Mouse (Mus musculus): ENCODE measurements around the gene Snx14.

Gene Snx14

GRCm38 (mm10) chr9:88362055-88362850, 76.5 kb downstream of the Snx14 start:
- Histone ChIP-seq H3K9me3 (ENCODE audit: low read length) (no peaks in the 10 kb centered on the region), H3K4me3 (replicated peaks; ENCODE audit: low read length) (no peak overlapping the region), H3K27me3 (ENCODE audit: insufficient read depth, low read length) (peaks cover 48% of the 10 kb centered on the region), H3K36me3 (ENCODE audit: insufficient read depth, low read length) (no peaks in the 10 kb centered on the region), H3K4me1 (replicated peaks; ENCODE audit: low read depth, low read length) (peaks cover 24% of the 10 kb centered on the region)
- TF ChIP-seq CTCF (conservative IDR thresholded peaks at IDR 0.05; ENCODE audit: low read length) (0 out of 2 replicates have a peak, but pooled peaks have one; percentile 1), POU5F1 (IDR thresholded peaks at IDR 0.05; ENCODE audit: borderline replicate concordance, low read length) (no peak), NANOG (IDR thresholded peaks at IDR 0.05; ENCODE audit: borderline replicate concordance, low read length) (peak; percentile 92)

- Histone ChIP-seq H3K4me1 (replicated peaks; ENCODE audit: low read depth, low read length) (peaks cover 24% of the 10 kb centered on the region), H3K36me3 (ENCODE audit: insufficient read depth, low read length) (no peaks in the 10 kb centered on the region), H3K27me3 (ENCODE audit: insufficient read depth, low read length) (peaks cover 52% of the 10 kb centered on the region), H3K4me3 (replicated peaks; ENCODE audit: low read length) (no peak overlapping the region), H3K9me3 (ENCODE audit: low read length) (no peaks in the 10 kb centered on the region)
- TF ChIP-seq NANOG (IDR thresholded peaks at IDR 0.05; ENCODE audit: borderline replicate concordance, low read length) = no peak
- no peak for TF ChIP-seq POU5F1 (IDR thresholded peaks at IDR 0.05; ENCODE audit: borderline replicate concordance, low read length)
- TF ChIP-seq CTCF (conservative IDR thresholded peaks at IDR 0.05; ENCODE audit: low read length) = no peak
Measured at GRCm38 (mm10) chr9:88361211-88361909, 77.4 kb downstream of the Snx14 start.

- H3K36me3 ChIP-seq (ENCODE audit: insufficient read depth, low read length) = no peaks in the 10 kb centered on the region
Measured at GRCm38 (mm10) chr9:88359140-88359539, 79.6 kb downstream of the Snx14 start.

GRCm38 (mm10) chr9:88357173-88357572, 81.6 kb downstream of the Snx14 start:
- no peak overlapping the region for H3K4me3 ChIP-seq (replicated peaks; ENCODE audit: low read length)
- H3K27me3 ChIP-seq (ENCODE audit: insufficient read depth, low read length) = peaks cover 38% of the 10 kb centered on the region
- no peaks in the 10 kb centered on the region for H3K9me3 ChIP-seq (ENCODE audit: low read length)
- no peak for TF ChIP-seq POU5F1 (IDR thresholded peaks at IDR 0.05; ENCODE audit: borderline replicate concordance, low read length)
- H3K4me1 ChIP-seq (replicated peaks; ENCODE audit: low read depth, low read length) = peaks cover 12% of the 10 kb centered on the region
- H3K36me3 ChIP-seq (ENCODE audit: insufficient read depth, low read length) = no peaks in the 10 kb centered on the region

More at GRCm38 (mm10) chr9:88359140-88359539, 79.6 kb downstream of the Snx14 start:
- Histone ChIP-seq H3K4me1 (replicated peaks; ENCODE audit: low read depth, low read length) (peaks cover 24% of the 10 kb centered on the region), H3K9me3 (ENCODE audit: low read length) (no peaks in the 10 kb centered on the region), H3K27me3 (ENCODE audit: insufficient read depth, low read length) (peaks cover 43% of the 10 kb centered on the region), H3K4me3 (replicated peaks; ENCODE audit: low read length) (no peak overlapping the region)
- TF ChIP-seq NANOG (IDR thresholded peaks at IDR 0.05; ENCODE audit: borderline replicate concordance, low read length) (no peak), POU5F1 (IDR thresholded peaks at IDR 0.05; ENCODE audit: borderline replicate concordance, low read length) (no peak), CTCF (conservative IDR thresholded peaks at IDR 0.05; ENCODE audit: low read length) (no peak)

GRCm38 (mm10) chr9:88353459-88353858, 85.3 kb downstream of the Snx14 start:
- Histone ChIP-seq H3K4me3 (replicated peaks; ENCODE audit: low read length) (no peak overlapping the region), H3K4me1 (replicated peaks; ENCODE audit: low read depth, low read length) (no peaks in the 10 kb centered on the region), H3K27me3 (ENCODE audit: insufficient read depth, low read length) (peaks cover 46% of the 10 kb centered on the region), H3K36me3 (ENCODE audit: insufficient read depth, low read length) (no peaks in the 10 kb centered on the region), H3K9me3 (ENCODE audit: low read length) (no peaks in the 10 kb centered on the region)
- TF ChIP-seq CTCF (conservative IDR thresholded peaks at IDR 0.05; ENCODE audit: low read length) (no peak), POU5F1 (IDR thresholded peaks at IDR 0.05; ENCODE audit: borderline replicate concordance, low read length) (no peak), NANOG (IDR thresholded peaks at IDR 0.05; ENCODE audit: borderline replicate concordance, low read length) (no peak)

- H3K9me3 ChIP-seq (ENCODE audit: low read length) = no peaks in the 10 kb centered on the region
- H3K4me3 ChIP-seq (replicated peaks; ENCODE audit: low read length) = no peak overlapping the region
- H3K27me3 ChIP-seq (ENCODE audit: insufficient read depth, low read length) = peaks cover 43% of the 10 kb centered on the region
- TF ChIP-seq POU5F1 (IDR thresholded peaks at IDR 0.05; ENCODE audit: borderline replicate concordance, low read length) (no peak), CTCF (conservative IDR thresholded peaks at IDR 0.05; ENCODE audit: low read length) (no peak), NANOG (IDR thresholded peaks at IDR 0.05; ENCODE audit: borderline replicate concordance, low read length) (no peak)
- H3K36me3 ChIP-seq (ENCODE audit: insufficient read depth, low read length) = no peaks in the 10 kb centered on the region
- no peaks in the 10 kb centered on the region for H3K4me1 ChIP-seq (replicated peaks; ENCODE audit: low read depth, low read length)
Measured at GRCm38 (mm10) chr9:88352741-88353140, 86.0 kb downstream of the Snx14 start.

- Histone ChIP-seq H3K4me3 (replicated peaks; ENCODE audit: low read length) (no peak overlapping the region), H3K4me1 (replicated peaks; ENCODE audit: low read depth, low read length) (no peaks in the 10 kb centered on the region; the same call in 1 of the 2 replicates), H3K27me3 (ENCODE audit: insufficient read depth, low read length) (peaks cover 40% of the 10 kb centered on the region), H3K36me3 (ENCODE audit: insufficient read depth, low read length) (no peaks in the 10 kb centered on the region), H3K9me3 (ENCODE audit: low read length) (no peaks in the 10 kb centered on the region)
- TF ChIP-seq POU5F1 (IDR thresholded peaks at IDR 0.05; ENCODE audit: borderline replicate concordance, low read length) = no peak
- TF ChIP-seq CTCF (conservative IDR thresholded peaks at IDR 0.05; ENCODE audit: low read length) = no peak
- no peak for TF ChIP-seq NANOG (IDR thresholded peaks at IDR 0.05; ENCODE audit: borderline replicate concordance, low read length)
Measured at GRCm38 (mm10) chr9:88351163-88351562, 87.6 kb downstream of the Snx14 start.

- Histone ChIP-seq H3K27me3 (ENCODE audit: insufficient read depth, low read length) (peaks cover 40% of the 10 kb centered on the region), H3K4me1 (replicated peaks; ENCODE audit: low read depth, low read length) (no peaks in the 10 kb centered on the region; the same call in 1 of the 2 replicates), H3K4me3 (replicated peaks; ENCODE audit: low read length) (no peak overlapping the region), H3K36me3 (ENCODE audit: insufficient read depth, low read length) (no peaks in the 10 kb centered on the region), H3K9me3 (ENCODE audit: low read length) (no peaks in the 10 kb centered on the region)
- TF ChIP-seq NANOG (IDR thresholded peaks at IDR 0.05; ENCODE audit: borderline replicate concordance, low read length) (no peak), CTCF (conservative IDR thresholded peaks at IDR 0.05; ENCODE audit: low read length) (no peak), POU5F1 (IDR thresholded peaks at IDR 0.05; ENCODE audit: borderline replicate concordance, low read length) (no peak)
Measured at GRCm38 (mm10) chr9:88350317-88350716, 88.4 kb downstream of the Snx14 start.

All from E14TG2a.4 (cell line).